Mouse (Mus musculus): ENCODE measurements around the gene Lrrc2. TPM values are rescaled to one million over a fixed set of nuclear protein-coding genes. Genes with fewer than 3 reads are reported as not detected.
A peak's percentile ranks its signal among the peaks of the same experiment; 100 is the strongest.

Gene Lrrc2
- 0.29 and 0.49 TPM in 2 replicates for polyA plus RNA-seq (2015; fragmentation: Nextera tagmentation; extraction: Ambion mirVana)

GRCm38 (mm10) chr9:110951397-110951796 lies at the start of gene Lrrc2:
Lrrc2 (plus strand) TSS chr9:110951545.
- Histone ChIP-seq H3K4me3 (replicated peaks) (no peak within 1 kb of the TSS), H3K27ac (no peak within 1 kb of the TSS), H3K4me1 (replicated peaks) (peaks cover 35% of the 10 kb centered on the region), H3K9me3 (replicated peaks) (no peaks in the 10 kb centered on the region), H3K27me3 (peaks cover 44% of the 10 kb centered on the region), H3K4me2 (no peak within 1 kb of the TSS), H3K36me3 (no peaks in the 10 kb centered on the region), H3K9ac (no peak within 1 kb of the TSS)
- WGBS (ENCODE audit: insufficient replicate concordance): 54% methylated on average over 11 of the region's 11 CpGs
- no peak for DNase-seq
- no peak for ATAC-seq (ENCODE audit: low read depth)

- no peaks in the 10 kb centered on the region for H3K9me3 ChIP-seq (replicated peaks)
- H3K27me3 ChIP-seq: no peaks in the 10 kb centered on the region
- 74% methylated on average over 4 of the region's 4 CpGs for WGBS (ENCODE audit: insufficient replicate concordance)
- DNase-seq (no peak), ATAC-seq (ENCODE audit: low read depth) (no peak)
- H3K27ac ChIP-seq: no peak overlapping the region
- no peaks in the 10 kb centered on the region; the same call in 1 of the 2 replicates for H3K4me1 ChIP-seq (replicated peaks)
- no peaks in the 10 kb centered on the region for H3K36me3 ChIP-seq
- no peak overlapping the region for H3K4me2 ChIP-seq
- no peak overlapping the region for H3K4me3 ChIP-seq (replicated peaks)
- H3K9ac ChIP-seq: no peak overlapping the region
These were observed 49.1 kb upstream of the Lrrc2 start for GRCm38 (mm10) chr9:110902271-110902670.

- no peak for DNase-seq
- no peak overlapping the region for H3K9ac ChIP-seq
- no peak overlapping the region for H3K4me2 ChIP-seq
- H3K27ac ChIP-seq: no peak overlapping the region
- 80% methylated on average over 11 of the region's 11 CpGs for WGBS (ENCODE audit: insufficient replicate concordance)
- H3K27me3 ChIP-seq: no peaks in the 10 kb centered on the region
- H3K9me3 ChIP-seq (replicated peaks): no peaks in the 10 kb centered on the region
- H3K4me1 ChIP-seq (replicated peaks): no peaks in the 10 kb centered on the region
- H3K36me3 ChIP-seq: no peaks in the 10 kb centered on the region
- no peak for ATAC-seq (ENCODE audit: low read depth)
- H3K4me3 ChIP-seq (replicated peaks): no peak overlapping the region
These were observed 44.0 kb upstream of the Lrrc2 start for GRCm38 (mm10) chr9:110907201-110907837.

- WGBS (ENCODE audit: insufficient replicate concordance): 61% methylated on average over 4 of the region's 4 CpGs
- DNase-seq: no peak
- Histone ChIP-seq H3K27me3 (no peaks in the 10 kb centered on the region), H3K4me1 (replicated peaks) (no peaks in the 10 kb centered on the region), H3K9me3 (replicated peaks) (no peaks in the 10 kb centered on the region), H3K4me3 (replicated peaks) (no peak overlapping the region), H3K4me2 (no peak overlapping the region), H3K27ac (no peak overlapping the region), H3K36me3 (no peaks in the 10 kb centered on the region), H3K9ac (no peak overlapping the region)
- ATAC-seq (ENCODE audit: low read depth): no peak
These were observed 43.3 kb upstream of the Lrrc2 start for GRCm38 (mm10) chr9:110907838-110908630.

GRCm38 (mm10) chr9:110908631-110909016 lies 42.7 kb upstream of the Lrrc2 start:
- Histone ChIP-seq H3K27me3 (no peaks in the 10 kb centered on the region), H3K4me1 (replicated peaks) (no peaks in the 10 kb centered on the region), H3K9me3 (replicated peaks) (no peaks in the 10 kb centered on the region), H3K4me3 (replicated peaks) (no peak overlapping the region), H3K27ac (no peak overlapping the region), H3K36me3 (no peaks in the 10 kb centered on the region), H3K4me2 (no peak overlapping the region), H3K9ac (no peak overlapping the region)
- ATAC-seq (ENCODE audit: low read depth) (no peak), DNase-seq (no peak)
- 81% methylated on average over 3 of the region's 3 CpGs for WGBS (ENCODE audit: insufficient replicate concordance)

- no peak overlapping the region for H3K27ac ChIP-seq
- ATAC-seq (ENCODE audit: low read depth) (no peak), DNase-seq (no peak)
- no peak overlapping the region for H3K9ac ChIP-seq
- H3K4me2 ChIP-seq: no peak overlapping the region
- H3K36me3 ChIP-seq: no peaks in the 10 kb centered on the region
- 59% methylated on average over 6 of the region's 6 CpGs for WGBS (ENCODE audit: insufficient replicate concordance)
- no peak overlapping the region for H3K4me3 ChIP-seq (replicated peaks)
- no peaks in the 10 kb centered on the region for H3K9me3 ChIP-seq (replicated peaks)
- no peaks in the 10 kb centered on the region for H3K4me1 ChIP-seq (replicated peaks)
- no peaks in the 10 kb centered on the region for H3K27me3 ChIP-seq
These were observed 41.9 kb upstream of the Lrrc2 start for GRCm38 (mm10) chr9:110909371-110909967.

- DNase-seq: no peak
- H3K36me3 ChIP-seq: no peaks in the 10 kb centered on the region
- H3K4me2 ChIP-seq: no peak overlapping the region
- no peak overlapping the region for H3K27ac ChIP-seq
- H3K9me3 ChIP-seq (replicated peaks): no peaks in the 10 kb centered on the region
- no peaks in the 10 kb centered on the region for H3K27me3 ChIP-seq
- H3K9ac ChIP-seq: no peak overlapping the region
- no peak overlapping the region for H3K4me3 ChIP-seq (replicated peaks)
- 51% methylated on average over 21 of the region's 21 CpGs for WGBS (ENCODE audit: insufficient replicate concordance)
- no peak for ATAC-seq (ENCODE audit: low read depth)
- H3K4me1 ChIP-seq (replicated peaks): no peaks in the 10 kb centered on the region
These were observed 36.6 kb upstream of the Lrrc2 start for GRCm38 (mm10) chr9:110914631-110915236.

GRCm38 (mm10) chr9:110915466-110915865 lies 35.9 kb upstream of the Lrrc2 start:
- Histone ChIP-seq H3K4me3 (replicated peaks) (no peak overlapping the region), H3K9ac (no peak overlapping the region), H3K27me3 (no peaks in the 10 kb centered on the region), H3K4me2 (no peak overlapping the region), H3K36me3 (no peaks in the 10 kb centered on the region), H3K4me1 (replicated peaks) (no peaks in the 10 kb centered on the region), H3K9me3 (replicated peaks) (no peaks in the 10 kb centered on the region), H3K27ac (no peak overlapping the region)
- DNase-seq: no peak
- ATAC-seq (ENCODE audit: low read depth): no peak
- WGBS (ENCODE audit: insufficient replicate concordance): 25% methylated on average over 8 of the region's 8 CpGs

- no peaks in the 10 kb centered on the region for H3K4me1 ChIP-seq (replicated peaks)
- H3K36me3 ChIP-seq: no peaks in the 10 kb centered on the region
- no peak within 1 kb of the TSS for H3K4me2 ChIP-seq
- no peak within 1 kb of the TSS for H3K27ac ChIP-seq
- H3K9ac ChIP-seq: no peak within 1 kb of the TSS
- no peak for DNase-seq
- 65% methylated on average over 7 of the region's 7 CpGs for WGBS (ENCODE audit: insufficient replicate concordance)
- no peak within 1 kb of the TSS for H3K4me3 ChIP-seq (replicated peaks)
- H3K27me3 ChIP-seq: no peaks in the 10 kb centered on the region
- no peak for ATAC-seq (ENCODE audit: low read depth)
- no peaks in the 10 kb centered on the region for H3K9me3 ChIP-seq (replicated peaks)
These were observed 34.6 kb upstream of the Lrrc2 start, which contains the start of gene Fam240a for GRCm38 (mm10) chr9:110916786-110917185. Fam240a (minus strand) TSS chr9:110916861.

- Histone ChIP-seq H3K9ac (no peak overlapping the region), H3K4me2 (no peak overlapping the region), H3K4me3 (replicated peaks) (no peak overlapping the region), H3K27me3 (no peaks in the 10 kb centered on the region), H3K9me3 (replicated peaks) (no peaks in the 10 kb centered on the region), H3K36me3 (no peaks in the 10 kb centered on the region), H3K4me1 (replicated peaks) (no peaks in the 10 kb centered on the region), H3K27ac (no peak overlapping the region)
- ATAC-seq (ENCODE audit: low read depth) (no peak), DNase-seq (no peak)
- 53% methylated on average over 15 of the region's 15 CpGs for WGBS (ENCODE audit: insufficient replicate concordance)
These were observed 30.5 kb upstream of the Lrrc2 start for GRCm38 (mm10) chr9:110920665-110921419.

- no peak for ATAC-seq (ENCODE audit: low read depth)
- Histone ChIP-seq H3K27me3 (no peaks in the 10 kb centered on the region), H3K9ac (no peak overlapping the region), H3K27ac (no peak overlapping the region), H3K4me3 (replicated peaks) (no peak overlapping the region), H3K9me3 (replicated peaks) (no peaks in the 10 kb centered on the region), H3K4me2 (no peak overlapping the region), H3K4me1 (replicated peaks) (no peaks in the 10 kb centered on the region), H3K36me3 (no peaks in the 10 kb centered on the region)
- peak; percentile 33 for DNase-seq
- 13% methylated on average over 7 of the region's 7 CpGs for WGBS (ENCODE audit: insufficient replicate concordance)
These were observed 28.6 kb upstream of the Lrrc2 start for GRCm38 (mm10) chr9:110922759-110923158.

All from liver, embryonic 13.5 days (tissue).